Mouse (Mus musculus): ENCODE results near the gene Apbb2. TPM values are rescaled to one million over a fixed set of nuclear protein-coding genes. Genes with fewer than 3 reads are reported as not detected.

Gene Apbb2
- total RNA-seq, 2 experiments from 2014 or later: 0.51 to 0.78 TPM

- ATAC-seq (ENCODE audit: poor library complexity, severe bottlenecking): no peak
These were observed 66.3 kb downstream of the Apbb2 start for GRCm38 (mm10) chr5:66552246-66552645.

- no peak for ATAC-seq (ENCODE audit: poor library complexity, severe bottlenecking)
These were observed 68.3 kb downstream of the Apbb2 start for GRCm38 (mm10) chr5:66550292-66550691.

- ATAC-seq (ENCODE audit: poor library complexity, severe bottlenecking): no peak
These were observed 68.9 kb downstream of the Apbb2 start for GRCm38 (mm10) chr5:66549691-66550090.

GRCm38 (mm10) chr5:66546969-66547511 lies 71.5 kb downstream of the Apbb2 start:
- no peak for ATAC-seq (ENCODE audit: poor library complexity, severe bottlenecking)

- no peak for ATAC-seq (ENCODE audit: poor library complexity, severe bottlenecking)
These were observed 72.9 kb downstream of the Apbb2 start for GRCm38 (mm10) chr5:66545573-66546141.

- ATAC-seq (ENCODE audit: poor library complexity, severe bottlenecking): no peak
These were observed 74.8 kb downstream of the Apbb2 start for GRCm38 (mm10) chr5:66543761-66544160.

- ATAC-seq (ENCODE audit: poor library complexity, severe bottlenecking): no peak
These were observed 75.2 kb downstream of the Apbb2 start for GRCm38 (mm10) chr5:66543344-66543743.

GRCm38 (mm10) chr5:66542521-66542920 lies 76.1 kb downstream of the Apbb2 start:
- ATAC-seq (ENCODE audit: poor library complexity, severe bottlenecking): no peak

GRCm38 (mm10) chr5:66541385-66541784 lies 77.2 kb downstream of the Apbb2 start:
- no peak for ATAC-seq (ENCODE audit: poor library complexity, severe bottlenecking)

- no peak for ATAC-seq (ENCODE audit: poor library complexity, severe bottlenecking)
These were observed 78.3 kb downstream of the Apbb2 start for GRCm38 (mm10) chr5:66540246-66540645.

- no peak for ATAC-seq (ENCODE audit: poor library complexity, severe bottlenecking)
These were observed 80.8 kb downstream of the Apbb2 start for GRCm38 (mm10) chr5:66537811-66538210.

GRCm38 (mm10) chr5:66536696-66537358 lies 81.8 kb downstream of the Apbb2 start:
- no peak for ATAC-seq (ENCODE audit: poor library complexity, severe bottlenecking)

GRCm38 (mm10) chr5:66535566-66536236 lies 82.9 kb downstream of the Apbb2 start:
- no peak for ATAC-seq (ENCODE audit: poor library complexity, severe bottlenecking)

- ATAC-seq (ENCODE audit: poor library complexity, severe bottlenecking): no peak
These were observed 84.7 kb downstream of the Apbb2 start for GRCm38 (mm10) chr5:66533711-66534425.

GRCm38 (mm10) chr5:66532827-66533226 lies 85.8 kb downstream of the Apbb2 start:
- no peak for ATAC-seq (ENCODE audit: poor library complexity, severe bottlenecking)

- ATAC-seq (ENCODE audit: poor library complexity, severe bottlenecking): no peak
These were observed 88.2 kb downstream of the Apbb2 start for GRCm38 (mm10) chr5:66530361-66530760.

GRCm38 (mm10) chr5:66529631-66530030 lies 89.0 kb downstream of the Apbb2 start:
- no peak for ATAC-seq (ENCODE audit: poor library complexity, severe bottlenecking)

- ATAC-seq (ENCODE audit: poor library complexity, severe bottlenecking): no peak
These were observed 90.0 kb downstream of the Apbb2 start for GRCm38 (mm10) chr5:66528567-66528966.

GRCm38 (mm10) chr5:66527090-66527489 lies 91.5 kb downstream of the Apbb2 start:
- no peak for ATAC-seq (ENCODE audit: poor library complexity, severe bottlenecking)

- 0 out of 2 replicates have a peak, but pooled peaks have one; percentile 35 for ATAC-seq (ENCODE audit: poor library complexity, severe bottlenecking)
These were observed 93.6 kb downstream of the Apbb2 start for GRCm38 (mm10) chr5:66525002-66525401.

Measured in megakaryocyte, adult 5-6 weeks (primary cell).